Mouse (Mus musculus) heart, adult 2 months (tissue): ENCODE data around the gene Fmn2.

Experiments
- CTCF ChIP-seq: fragments of 200-600 bp; IDR thresholded peaks from 2 replicates; pipeline ENCODE4 v1.8.1; 2022; ENCODE audit warnings: antibody characterized with exemption, mild to moderate bottlenecking, moderate library complexity
- EP300 ChIP-seq: fragments of 200-500 bp; IDR thresholded peaks from 2 replicates; pipeline ENCODE4 v1.6.1; 2011; ENCODE audit warnings: low read depth, low read length, control low read depth; ENCODE audit not compliant: insufficient read depth
- POLR2A ChIP-seq: fragments of 200-500 bp; IDR thresholded peaks from 2 replicates; pipeline ENCODE4 v1.6.1; 2011; ENCODE audit warnings: mild to moderate bottlenecking, low read depth, low read length, control low read depth; ENCODE audit not compliant: insufficient read depth

- no peak for TF ChIP-seq CTCF
- TF ChIP-seq POLR2A: no peak
- TF ChIP-seq EP300: no peak
These were observed 36.2 kb upstream of the Fmn2 start for GRCm38 (mm10) chr1:174465385-174465784.
